Mouse (Mus musculus) C3H10T1/2 (cell line): ENCODE results near the gene Mllt1. TPM values are rescaled to one million over a fixed set of nuclear protein-coding genes. Genes with fewer than 3 reads are reported as not detected.

Source experiments
- polyA plus RNA-seq, 2 experiments: library from polyadenylated mRNA; unstranded; fragments of >200 nt; fragmentation: generic; extraction: Trizol; gene quantifications; one replicate each; pipeline ENCODE4 v1.2.1; 2012; ENCODE audit warnings: missing spikeins in 2 of 2

Mllt1 gene
- polyA plus RNA-seq, result 10 to 100 TPM; 34.4 to 56.4 TPM

DNA sequence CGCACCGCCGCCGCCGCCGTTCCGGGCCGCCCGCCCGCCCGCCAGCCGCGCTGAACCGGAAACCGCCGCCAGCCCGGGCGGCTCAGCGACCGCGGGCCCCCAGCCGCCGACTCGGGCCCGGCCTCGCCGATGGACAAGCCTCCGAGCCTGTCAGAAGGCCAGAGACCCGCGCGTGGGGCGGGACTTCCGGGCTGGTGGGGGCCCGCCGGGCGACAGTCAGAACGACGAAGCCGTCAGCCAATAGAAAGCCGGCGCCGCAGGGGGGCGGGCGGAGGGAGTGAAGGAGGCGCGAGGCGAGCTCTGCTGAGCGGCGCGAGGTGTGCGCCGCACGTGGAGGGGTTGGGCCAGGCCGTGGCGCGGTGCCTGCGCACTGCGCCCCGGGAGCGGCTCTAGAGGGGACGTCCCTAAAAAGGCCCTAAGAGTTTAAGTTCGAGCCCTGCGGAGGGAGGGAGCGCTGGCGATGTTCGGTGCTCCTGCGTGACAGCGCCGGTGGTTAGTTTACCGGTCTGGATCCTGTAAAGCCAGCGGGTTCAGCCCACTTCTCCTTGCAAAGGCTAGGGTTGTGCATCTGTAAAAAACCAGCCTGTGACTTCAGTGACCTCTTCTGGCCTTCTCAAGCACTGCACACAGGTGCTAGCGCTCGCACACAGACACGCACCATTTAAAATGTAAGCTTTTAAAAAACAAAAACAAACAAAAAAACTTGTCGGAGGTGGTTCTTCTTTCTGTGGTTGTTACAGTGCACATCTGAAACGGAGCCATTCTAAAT lies at the start of gene Mllt1:
TSS of gene Mllt1 (minus strand) at position 53 of the 769 bp plus-strand sequence.

DNA sequence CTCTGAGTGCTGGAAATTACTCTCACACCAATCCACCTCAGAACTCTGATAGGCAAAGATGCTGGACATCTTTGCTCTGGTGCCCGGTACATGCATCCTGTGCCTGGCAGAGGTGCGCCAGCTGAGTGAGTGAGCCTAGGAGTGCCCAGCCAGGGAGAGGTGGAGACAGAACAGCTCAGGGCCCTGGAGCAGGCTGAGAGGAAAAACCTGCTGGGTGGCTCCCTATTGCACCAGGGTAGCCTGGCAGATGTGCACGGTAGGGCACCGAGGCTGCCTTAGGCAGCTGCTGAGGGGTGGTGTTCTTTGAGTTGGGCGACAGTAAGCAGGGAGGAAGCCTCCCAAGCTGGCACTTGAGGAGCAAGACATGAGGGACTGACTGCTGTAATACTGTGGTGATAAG lies 46.8 kb upstream of the Mllt1 start, which contains the start of gene Acer1:
TSS of gene Acer1 (minus strand) at position 114 of the 400 bp plus-strand sequence.

DNA sequence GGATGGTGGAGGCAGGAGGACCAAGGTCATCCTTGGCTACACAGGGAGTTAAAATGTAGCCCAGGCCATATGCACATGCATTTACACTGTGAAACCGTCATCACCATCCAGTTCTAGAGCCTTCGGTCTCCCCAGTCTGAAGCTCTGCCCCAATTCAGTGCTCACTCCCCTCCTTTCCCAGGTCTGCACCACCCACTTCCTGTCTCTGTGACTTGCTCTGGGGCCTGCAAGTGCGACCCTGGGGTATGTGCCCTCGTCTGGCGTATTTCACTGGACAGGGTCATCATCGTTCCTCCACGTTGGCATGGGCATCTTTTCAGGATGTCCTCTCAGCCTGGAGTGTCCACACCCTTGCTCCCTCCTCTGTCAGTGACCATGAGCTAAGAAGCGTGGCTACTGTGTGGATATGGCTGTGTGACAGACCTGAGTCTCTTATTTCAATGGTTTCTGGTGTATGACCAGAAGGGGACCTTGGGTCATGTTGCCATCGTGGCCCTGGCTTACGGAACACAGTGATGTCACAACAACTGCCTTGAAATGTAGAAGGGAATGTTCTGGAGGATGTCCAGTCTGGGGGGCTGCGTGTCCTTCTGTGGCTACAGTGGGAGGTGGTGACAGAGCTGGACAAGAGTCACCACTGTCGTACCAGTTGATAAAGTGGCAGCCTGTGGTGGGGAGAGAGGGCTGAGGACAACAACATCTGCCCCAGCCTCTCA lies 60.1 kb downstream of the Mllt1 start, which contains the start of gene 1700061G19Rik:
TSS of gene 1700061G19Rik (plus strand) at position 542 of the 716 bp plus-strand sequence.

DNA sequence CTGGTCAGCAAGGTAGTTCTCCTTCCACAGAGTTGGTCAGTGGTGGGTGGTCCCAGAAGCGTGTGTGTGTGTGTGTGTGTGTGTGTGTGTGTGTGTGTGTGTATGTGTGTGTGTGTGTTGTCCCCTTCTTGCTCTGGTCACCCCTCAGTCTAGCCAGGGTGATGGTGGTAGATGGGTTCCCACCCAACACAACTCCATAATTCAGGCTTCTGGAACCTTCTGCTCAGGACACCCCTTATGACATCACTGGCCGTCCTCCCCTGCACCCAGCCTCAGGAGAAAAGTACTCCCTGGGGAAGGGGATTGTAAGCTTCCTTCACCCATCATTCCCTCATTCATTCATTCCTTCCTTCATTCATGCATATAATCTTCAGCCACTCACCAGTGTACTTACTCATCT lies 61.0 kb downstream of the Mllt1 start, which contains the start of gene Acsbg2:
TSS of gene Acsbg2 (minus strand) at position 211 of the 400 bp plus-strand sequence.

Other genes with a start within 250 kb of the Mllt1 start
- 100 to 1,000 TPM; 608 to 937 TPM for gene Ndufa11, start 217.6 kb downstream of the Mllt1 start, polyA plus RNA-seq
- 10 to 100 TPM; 16.3 to 42.8 TPM for gene Vmac, start 217.4 kb downstream of the Mllt1 start, polyA plus RNA-seq
- gene Nrtn, start 177.9 kb downstream of the Mllt1 start, polyA plus RNA-seq, result 1 to 10 TPM; 3.2 to 3.9 TPM
- gene Dus3l, start 170.7 kb downstream of the Mllt1 start, polyA plus RNA-seq, result 10 to 100 TPM; 32.1 to 51.8 TPM
- gene Prr22, start 165.2 kb downstream of the Mllt1 start, polyA plus RNA-seq, result 1 to 10 TPM in 1 of 2 experiments, under 1 TPM in 1; 0.21 to 1.4 TPM
- 1 to 10 TPM; 2.5 to 5.7 TPM for gene Rfx2, start 104.4 kb downstream of the Mllt1 start, polyA plus RNA-seq
- gene Acsbg2, start 61.0 kb downstream of the Mllt1 start, polyA plus RNA-seq, result under 1 TPM; 0.01 to 0.13 TPM
- under 1 TPM in 1 of 2 experiments, not detected in 1; 0.05 TPM for gene 1700061G19Rik, start 59.9 kb downstream of the Mllt1 start, polyA plus RNA-seq
- gene Acer1, start 46.7 kb upstream of the Mllt1 start, polyA plus RNA-seq, result not detected
- 100 to 1,000 TPM; 137 to 187 TPM for gene Clpp, start 54.9 kb upstream of the Mllt1 start, polyA plus RNA-seq
- gene Alkbh7, start 61.9 kb upstream of the Mllt1 start, polyA plus RNA-seq, result 10 to 100 TPM; 45.0 to 63.4 TPM
- 1 to 10 TPM in 1 of 2 experiments, under 1 TPM in 1; 0.66 to 1.7 TPM for gene Pspn, start 64.6 kb upstream of the Mllt1 start, polyA plus RNA-seq
- 10 to 100 TPM; 59.3 to 84.5 TPM for gene Gtf2f1, start 75.9 kb upstream of the Mllt1 start, polyA plus RNA-seq
- under 1 TPM in 1 of 2 experiments, not detected in 1; 0.21 TPM for gene Gm17949, start 76.1 kb upstream of the Mllt1 start, polyA plus RNA-seq
- 10 to 100 TPM; 25.5 to 61.1 TPM for gene Khsrp, start 96.1 kb upstream of the Mllt1 start, polyA plus RNA-seq
- gene Slc25a41, start 106.2 kb upstream of the Mllt1 start, polyA plus RNA-seq, result not detected
- not detected for gene Crb3, start 123.7 kb upstream of the Mllt1 start, polyA plus RNA-seq
- gene Slc25a23, start 124.4 kb upstream of the Mllt1 start, polyA plus RNA-seq, result 1 to 10 TPM; 1.0 to 2.1 TPM
- not detected for gene Dennd1c, start 143.1 kb upstream of the Mllt1 start, polyA plus RNA-seq
- under 1 TPM; 0.09 to 0.25 TPM for gene Tubb4a, start 152.4 kb upstream of the Mllt1 start, polyA plus RNA-seq
- gene Tnfsf9, start 169.9 kb upstream of the Mllt1 start, polyA plus RNA-seq, result 1 to 10 TPM; 2.8 to 3.0 TPM
- gene Cd70, start 214.4 kb upstream of the Mllt1 start, polyA plus RNA-seq, result not detected